Mouse (Mus musculus) embryonic facial prominence, embryonic 13.5 days (tissue): Measurements from ENCODE around the gene Trmt1. TPM values are rescaled to one million over a fixed set of nuclear protein-coding genes. Genes with fewer than 3 reads are reported as not detected.
A peak's percentile ranks its signal among the peaks of the same experiment; 100 is the strongest.

Source experiments
- ATAC-seq: fragments of 200-750 bp; cut with Nextera tagmentation; 2 replicates; pipeline ENCODE4 v1.8.0; 2017; ENCODE audit warnings: low read depth; ENCODE audit not compliant: insufficient number of reproducible peaks, insufficient read depth, low FRiP score, low TSS enrichment
- H3K27ac ChIP-seq: fragments of 300-500 bp; sonication (generic); 2 replicates; pipeline ENCODE4 v1.5.1; 2015; ENCODE audit warnings: moderate library complexity, mild to moderate bottlenecking, inconsistent platforms
- H3K27me3 ChIP-seq: fragments of 300-500 bp; sonication (generic); 2 replicates; pipeline ENCODE4 v1.6.1; 2015; ENCODE audit warnings: mild to moderate bottlenecking, inconsistent platforms
- H3K36me3 ChIP-seq: fragments of 300-500 bp; sonication (generic); 2 replicates; pipeline ENCODE4 v1.6.1; 2015; ENCODE audit warnings: mild to moderate bottlenecking, inconsistent platforms
- H3K4me1 ChIP-seq: fragments of 300-500 bp; sonication (generic); 2 replicates; pipeline ENCODE4 v1.6.1; 2015; ENCODE audit warnings: inconsistent platforms
- H3K4me2 ChIP-seq: fragments of 300-500 bp; sonication (generic); 2 replicates; pipeline ENCODE4 v1.6.1; 2015; ENCODE audit warnings: moderate library complexity, mild to moderate bottlenecking, inconsistent platforms
- H3K4me3 ChIP-seq: fragments of 300-500 bp; sonication (generic); 2 replicates; pipeline ENCODE4 v1.5.1; 2015; ENCODE audit warnings: mild to moderate bottlenecking, inconsistent platforms
- H3K9ac ChIP-seq: fragments of 300-500 bp; sonication (generic); 2 replicates; pipeline ENCODE4 v1.6.1; 2015; ENCODE audit warnings: mild to moderate bottlenecking, inconsistent platforms
- H3K9me3 ChIP-seq: fragments of 300-500 bp; sonication (generic); 2 replicates; pipeline ENCODE4 v1.6.1; 2016; ENCODE audit warnings: inconsistent platforms
- WGBS: fragments of 180-500 bp; shearing (Covaris S2); methylation state at CpG from one replicate; pipeline ENCODE4 v1.1.7; 2015; ENCODE audit warnings: mixed read lengths; 5-methylcytosine and 5-hydroxymethylcytosine counted together
- polyA plus RNA-seq: library from polyadenylated mRNA; unstranded; fragments of >200 nt; fragmentation: Nextera tagmentation; extraction: Ambion mirVana; gene quantifications from 2 replicates; pipeline ENCODE4 v1.2.1, GENCODE M21; 2015

The Trmt1 gene
- polyA plus RNA-seq, 1 experiment from 2014 or later = 78.6 TPM

GRCm38 (mm10) chr8:84660819-84661457 lies 25.2 kb upstream of the Trmt1 start:
- WGBS = 1% methylated on average over 20 of the region's 20 CpGs
- H3K4me2 ChIP-seq = peak overlapping the region; percentile 87
- peak overlapping the region; percentile 96 for H3K27ac ChIP-seq
- H3K9ac ChIP-seq = peak overlapping the region; percentile 94
- H3K4me1 ChIP-seq = peaks cover 58% of the 10 kb centered on the region
- ATAC-seq = no peak
- H3K9me3 ChIP-seq = no peaks in the 10 kb centered on the region
- H3K27me3 ChIP-seq = no peaks in the 10 kb centered on the region
- peak overlapping the region; percentile 85 for H3K4me3 ChIP-seq
- no peaks in the 10 kb centered on the region for H3K36me3 ChIP-seq

GRCm38 (mm10) chr8:84661458-84661871 lies 24.6 kb upstream of the Trmt1 start:
- peak overlapping the region; percentile 96 for H3K27ac ChIP-seq
- WGBS = 0% methylated on average over 24 of the region's 24 CpGs
- H3K27me3 ChIP-seq = no peaks in the 10 kb centered on the region
- H3K9me3 ChIP-seq = no peaks in the 10 kb centered on the region
- H3K4me1 ChIP-seq = peaks cover 58% of the 10 kb centered on the region
- peak overlapping the region; percentile 85 for H3K4me3 ChIP-seq
- no peak for ATAC-seq
- no peaks in the 10 kb centered on the region for H3K36me3 ChIP-seq
- H3K9ac ChIP-seq = peak overlapping the region; percentile 94
- peak overlapping the region; percentile 87 for H3K4me2 ChIP-seq

GRCm38 (mm10) chr8:84661961-84662571 lies 24.0 kb upstream of the Trmt1 start:
- peak overlapping the region; percentile 85 for H3K4me3 ChIP-seq
- no peaks in the 10 kb centered on the region; the same call in 1 of the 2 replicates for H3K36me3 ChIP-seq
- under 1% methylated on average over 61 of the region's 61 CpGs for WGBS
- peak overlapping the region; percentile 94 for H3K9ac ChIP-seq
- peak overlapping the region; percentile 87 for H3K4me2 ChIP-seq
- H3K27ac ChIP-seq = peak overlapping the region; percentile 96
- H3K9me3 ChIP-seq = no peaks in the 10 kb centered on the region
- H3K27me3 ChIP-seq = no peaks in the 10 kb centered on the region
- ATAC-seq = no peak
- H3K4me1 ChIP-seq = peaks cover 56% of the 10 kb centered on the region

- H3K9ac ChIP-seq = peak within 1 kb of the TSS; percentile 94
- WGBS = under 1% methylated on average over 27 of the region's 27 CpGs
These were observed 23.5 kb upstream of the Trmt1 start, which contains the start of gene Ier2 for GRCm38 (mm10) chr8:84662581-84663065. Gene Ier2, minus strand, starts transcription at chr8:84662852.

GRCm38 (mm10) chr8:84663483-84664327 lies 22.4 kb upstream of the Trmt1 start:
- Histone ChIP-seq H3K9me3 (no peaks in the 10 kb centered on the region), H3K27ac (peak overlapping the region; percentile 96), H3K9ac (peak overlapping the region; percentile 84), H3K36me3 (peaks cover 10% of the 10 kb centered on the region), H3K4me1 (peaks cover 45% of the 10 kb centered on the region), H3K27me3 (no peaks in the 10 kb centered on the region), H3K4me3 (peak overlapping the region; percentile 85), H3K4me2 (peak overlapping the region; percentile 87)
- peak; percentile 78 for ATAC-seq
- WGBS = 1% methylated on average over 43 of the region's 43 CpGs

More at GRCm38 (mm10) chr8:84662581-84663065, 23.5 kb upstream of the Trmt1 start, which contains the start of gene Ier2:
- H3K27me3 ChIP-seq = no peaks in the 10 kb centered on the region
- peak within 1 kb of the TSS; percentile 96 for H3K27ac ChIP-seq
- peak within 1 kb of the TSS; percentile 87 for H3K4me2 ChIP-seq
- peak; percentile 79 for ATAC-seq
- peaks cover under 1% of the 10 kb centered on the region; the same call in 1 of the 2 replicates for H3K36me3 ChIP-seq
- peak within 1 kb of the TSS; percentile 85 for H3K4me3 ChIP-seq
- H3K4me1 ChIP-seq = peaks cover 50% of the 10 kb centered on the region
- H3K9me3 ChIP-seq = no peaks in the 10 kb centered on the region

- Histone ChIP-seq H3K9ac (peak overlapping the region; percentile 84), H3K4me3 (peak overlapping the region; percentile 85), H3K4me2 (peak overlapping the region; percentile 87), H3K27ac (peak overlapping the region; percentile 96), H3K4me1 (peaks cover 36% of the 10 kb centered on the region), H3K9me3 (no peaks in the 10 kb centered on the region), H3K27me3 (no peaks in the 10 kb centered on the region), H3K36me3 (peaks cover 19% of the 10 kb centered on the region)
- WGBS = under 1% methylated on average over 29 of the region's 29 CpGs
- ATAC-seq = no peak
These were observed 21.3 kb upstream of the Trmt1 start for GRCm38 (mm10) chr8:84664566-84665384.

- Histone ChIP-seq H3K4me2 (peak overlapping the region; percentile 87), H3K27ac (peak overlapping the region; percentile 96), H3K9me3 (no peaks in the 10 kb centered on the region), H3K9ac (peak overlapping the region; percentile 84), H3K27me3 (no peaks in the 10 kb centered on the region), H3K4me1 (peaks cover 30% of the 10 kb centered on the region), H3K36me3 (peaks cover 26% of the 10 kb centered on the region), H3K4me3 (peak overlapping the region; percentile 85)
- 1% methylated on average over 14 of the region's 14 CpGs for WGBS
- no peak for ATAC-seq
These were observed 20.7 kb upstream of the Trmt1 start for GRCm38 (mm10) chr8:84665385-84665893.

GRCm38 (mm10) chr8:84668081-84668480 lies 18.0 kb upstream of the Trmt1 start:
- H3K27ac ChIP-seq = no peak overlapping the region
- H3K4me3 ChIP-seq = no peak overlapping the region
- no peak overlapping the region for H3K4me2 ChIP-seq
- H3K27me3 ChIP-seq = no peaks in the 10 kb centered on the region
- WGBS = 69% methylated on average over 1 of the region's 1 CpGs
- peaks cover 20% of the 10 kb centered on the region for H3K4me1 ChIP-seq
- ATAC-seq = no peak
- peaks cover 50% of the 10 kb centered on the region for H3K36me3 ChIP-seq
- no peaks in the 10 kb centered on the region for H3K9me3 ChIP-seq
- no peak overlapping the region for H3K9ac ChIP-seq

GRCm38 (mm10) chr8:84668731-84669485 lies 17.2 kb upstream of the Trmt1 start:
- no peaks in the 10 kb centered on the region for H3K9me3 ChIP-seq
- no peak overlapping the region for H3K4me2 ChIP-seq
- no peak for ATAC-seq
- peaks cover 15% of the 10 kb centered on the region for H3K4me1 ChIP-seq
- peaks cover 58% of the 10 kb centered on the region for H3K36me3 ChIP-seq
- H3K27me3 ChIP-seq = no peaks in the 10 kb centered on the region
- H3K4me3 ChIP-seq = no peak overlapping the region
- WGBS = 86% methylated on average over 6 of the region's 6 CpGs
- H3K27ac ChIP-seq = 0 out of 2 replicates have a peak overlapping the region, but pooled peaks have one; percentile 12
- H3K9ac ChIP-seq = no peak overlapping the region
